In the genomic region with DNA sequence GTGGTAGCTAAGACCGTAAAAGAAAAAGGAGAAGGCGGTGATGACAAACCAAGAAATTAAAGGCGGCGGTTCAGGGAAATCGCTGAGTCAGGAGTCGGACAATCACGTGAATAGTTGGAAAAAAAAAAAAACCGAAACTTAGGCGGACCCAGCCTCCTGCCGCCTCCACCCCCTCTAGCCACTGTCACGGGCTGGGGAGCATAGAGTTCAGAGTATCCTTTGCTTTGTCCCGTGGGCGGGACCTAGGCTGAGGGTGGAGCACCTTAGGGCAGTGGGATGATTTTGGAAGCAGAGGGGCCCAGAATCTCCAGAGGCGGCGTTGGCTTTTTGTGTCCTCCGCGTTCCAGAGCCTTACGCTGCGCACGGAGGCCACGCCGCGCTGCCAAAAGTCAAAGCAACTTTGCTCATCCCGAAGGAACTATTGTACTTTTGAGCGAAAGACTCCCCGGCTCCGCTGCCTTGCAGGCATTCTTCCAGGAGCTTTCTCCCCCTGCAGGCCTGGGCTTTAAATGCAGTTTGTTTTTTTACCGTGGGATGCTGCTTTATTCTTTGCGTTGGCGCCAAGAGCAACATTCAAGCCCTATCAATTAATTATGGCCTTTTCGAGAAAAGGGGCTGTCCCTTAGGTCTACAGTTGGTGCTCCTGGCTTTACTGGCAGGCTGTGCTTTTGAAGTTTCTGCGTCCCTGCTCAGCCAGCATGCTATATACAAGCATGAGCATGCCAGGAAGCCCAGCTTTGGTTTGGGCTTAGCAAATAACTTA, we compare ENCODE assay signal across 8 mouse cellular contexts. TPM values are rescaled to one million over a fixed set of nuclear protein-coding genes. Genes with fewer than 3 reads are reported as not detected.
DNase-seq lines count a peak whose midpoint lies in the region; ATAC-seq and TF ChIP-seq lines count a peak whose summit lies in the region.

No protein-coding gene starts in this region.

- H3K9ac ChIP-seq in forebrain, embryonic 13.5 days = peak overlapping the region; percentile 58
- H3K9ac ChIP-seq in neural tube, embryonic 15.5 days (replicated peaks) = 0 out of 2 replicates have a peak overlapping the region, but pooled peaks have one; percentile 14

- H3K4me3 ChIP-seq in E14TG2a.4 (replicated peaks; ENCODE audit: low read length) = peak overlapping the region; percentile 74
- peak overlapping the region; percentile 51 for H3K4me3 ChIP-seq in forebrain, embryonic 13.5 days
- H3K4me3 ChIP-seq in neural tube, embryonic 15.5 days (replicated peaks) = peak overlapping the region; percentile 57

- H3K27me3 ChIP-seq in E14TG2a.4 (ENCODE audit: insufficient read depth, low read length) = no peaks in the 10 kb centered on the region
- no peaks in the 10 kb centered on the region for H3K27me3 ChIP-seq in forebrain, embryonic 13.5 days
- no peaks in the 10 kb centered on the region for H3K27me3 ChIP-seq in neural tube, embryonic 15.5 days (replicated peaks)

- no peaks in the 10 kb centered on the region for H3K9me3 ChIP-seq in E14TG2a.4 (ENCODE audit: low read length)
- no peaks in the 10 kb centered on the region for H3K9me3 ChIP-seq in forebrain, embryonic 13.5 days (replicated peaks)
- no peaks in the 10 kb centered on the region for H3K9me3 ChIP-seq in neural tube, embryonic 15.5 days (replicated peaks)

- 16% methylated on average over 32 of the region's 32 CpGs for WGBS in forebrain, embryonic 13.5 days
- 19% methylated on average over 32 of the region's 32 CpGs for WGBS in neural tube, embryonic 15.5 days

- H3K27ac ChIP-seq in forebrain, embryonic 13.5 days = peak overlapping the region; percentile 40
- peak overlapping the region; percentile 79 for H3K27ac ChIP-seq in neural tube, embryonic 15.5 days (replicated peaks)

- peak; percentile 76 to 78 for DNase-seq in heart, postnatal 14 days
- peak; percentile 51 for DNase-seq in layer of hippocampus, adult 11-12 months (ENCODE audit: low spot score)
- DNase-seq in lung, adult 18-20 months = peak; percentile 78 to 83
- peak; percentile 83 for DNase-seq in testis, postnatal 14 days (ENCODE audit: low spot score)

- peak; percentile 93 for ATAC-seq in cerebellum, adult (ENCODE audit: insufficient number of reproducible peaks, low FRiP score, low TSS enrichment)
- ATAC-seq in forebrain, embryonic 13.5 days = peak; percentile 94
- peak; percentile 94 for ATAC-seq in neural tube, embryonic 15.5 days (ENCODE audit: low FRiP score)

- peaks cover 30% of the 10 kb centered on the region for H3K4me1 ChIP-seq in E14TG2a.4 (replicated peaks; ENCODE audit: low read depth, low read length)
- no peaks in the 10 kb centered on the region for H3K4me1 ChIP-seq in forebrain, embryonic 13.5 days
- H3K4me1 ChIP-seq in neural tube, embryonic 15.5 days = no peaks in the 10 kb centered on the region

- H3K4me2 ChIP-seq in forebrain, embryonic 13.5 days = peak overlapping the region; percentile 55
- H3K4me2 ChIP-seq in neural tube, embryonic 15.5 days = peak overlapping the region; percentile 54

- TF ChIP-seq CTCF in E14TG2a.4 (conservative IDR thresholded peaks at IDR 0.05; ENCODE audit: low read length) = 0 out of 2 replicates have a peak, but pooled peaks have one; percentile 23

- no peaks in the 10 kb centered on the region for H3K36me3 ChIP-seq in E14TG2a.4 (ENCODE audit: insufficient read depth, low read length)
- H3K36me3 ChIP-seq in forebrain, embryonic 13.5 days (ENCODE audit: poor library complexity, severe bottlenecking) = no peaks in the 10 kb centered on the region
- no peaks in the 10 kb centered on the region for H3K36me3 ChIP-seq in neural tube, embryonic 15.5 days

- intact Hi-C loops in heart, postnatal 14 days (cut with DNase I) = no loop called here

RNA-seq across cellular contexts. Expression of a gene that starts 17.5 kb away (rescaled TPM):
- polyA plus RNA-seq in forebrain, embryonic 13.5 days (2015; fragmentation: Nextera tagmentation; extraction: Ambion mirVana) = 48.0 and 49.6 TPM in 2 replicates
- total RNA-seq in heart, postnatal 14 days (2021) = 100 to 1,000 TPM; 133 to 137 TPM
- 58.6 and 101 TPM in 2 replicates for polyA plus RNA-seq in neural tube, embryonic 15.5 days (2015; fragmentation: Nextera tagmentation; extraction: Ambion mirVana)

Comparison
In these comparisons a context has a peak if more than half of its experiments do, and no peak if none do; other contexts are left out.
1. Peak in every context shown above with its lines: DNase-seq, ATAC-seq, H3K4me3 ChIP-seq and H3K27ac ChIP-seq.